Mouse (Mus musculus) thymus, postnatal 0 days (tissue): ENCODE measurements around the gene Mgat4d. TPM values are rescaled to one million over a fixed set of nuclear protein-coding genes. Genes with fewer than 3 reads are reported as not detected.
"Not testable (repeated sequence)": the region's sequence is repeated elsewhere in the genome, so short reads cannot be mapped to it uniquely, and the experiment has no call there.

ENCODE experiments used
- DNase-seq: peaks from one replicate; pipeline ENCODE4 v3.0.0-alpha.2; 2015; ENCODE audit warnings: low spot score
- polyA plus RNA-seq: library from polyadenylated mRNA; unstranded; fragments of >200 nt; fragmentation: Nextera tagmentation; extraction: Ambion mirVana; gene quantifications from 2 replicates; pipeline ENCODE4 v1.2.1, GENCODE M21; 2015

The Mgat4d gene
- polyA plus RNA-seq, 1 experiment from 2014 or later: not detected

GRCm38 (mm10) chr8:83390006-83390701 lies 41.9 kb downstream of the Mgat4d start:
- DNase-seq: no peak

- no peak for DNase-seq
These were observed 44.2 kb downstream of the Mgat4d start for GRCm38 (mm10) chr8:83392521-83392920.

- no peak for DNase-seq
These were observed 46.1 kb downstream of the Mgat4d start for GRCm38 (mm10) chr8:83394325-83394724.

GRCm38 (mm10) chr8:83396680-83397079 lies 48.4 kb downstream of the Mgat4d start:
- no peak for DNase-seq

- no peak for DNase-seq
These were observed 49.5 kb downstream of the Mgat4d start for GRCm38 (mm10) chr8:83397726-83398125.

GRCm38 (mm10) chr8:83405548-83405947 lies 57.3 kb downstream of the Mgat4d start:
- DNase-seq: no peak

- no peak for DNase-seq
These were observed 58.6 kb downstream of the Mgat4d start for GRCm38 (mm10) chr8:83406836-83407235.

GRCm38 (mm10) chr8:83408496-83408895 lies 60.2 kb downstream of the Mgat4d start:
- no peak for DNase-seq

GRCm38 (mm10) chr8:83416878-83417277 lies 68.6 kb downstream of the Mgat4d start:
- no peak for DNase-seq

GRCm38 (mm10) chr8:83417970-83418369 lies 69.7 kb downstream of the Mgat4d start:
- DNase-seq: no peak

- no peak for DNase-seq
These were observed 70.7 kb downstream of the Mgat4d start for GRCm38 (mm10) chr8:83418805-83419516.

GRCm38 (mm10) chr8:83421354-83421753 lies 73.1 kb downstream of the Mgat4d start:
- no peak for DNase-seq

GRCm38 (mm10) chr8:83423032-83423825 lies 75.0 kb downstream of the Mgat4d start:
- DNase-seq: no peak

GRCm38 (mm10) chr8:83425202-83425601 lies 76.9 kb downstream of the Mgat4d start:
- no peak for DNase-seq

- no peak for DNase-seq
These were observed 78.0 kb downstream of the Mgat4d start for GRCm38 (mm10) chr8:83426104-83426759.

GRCm38 (mm10) chr8:83426949-83427348 lies 78.7 kb downstream of the Mgat4d start:
- DNase-seq: no peak

GRCm38 (mm10) chr8:83428621-83429020 lies 80.3 kb downstream of the Mgat4d start:
- DNase-seq: not testable (repeated sequence)

- DNase-seq: peak; percentile 57
These were observed 80.8 kb downstream of the Mgat4d start for GRCm38 (mm10) chr8:83429071-83429524.
